In the genomic region with DNA sequence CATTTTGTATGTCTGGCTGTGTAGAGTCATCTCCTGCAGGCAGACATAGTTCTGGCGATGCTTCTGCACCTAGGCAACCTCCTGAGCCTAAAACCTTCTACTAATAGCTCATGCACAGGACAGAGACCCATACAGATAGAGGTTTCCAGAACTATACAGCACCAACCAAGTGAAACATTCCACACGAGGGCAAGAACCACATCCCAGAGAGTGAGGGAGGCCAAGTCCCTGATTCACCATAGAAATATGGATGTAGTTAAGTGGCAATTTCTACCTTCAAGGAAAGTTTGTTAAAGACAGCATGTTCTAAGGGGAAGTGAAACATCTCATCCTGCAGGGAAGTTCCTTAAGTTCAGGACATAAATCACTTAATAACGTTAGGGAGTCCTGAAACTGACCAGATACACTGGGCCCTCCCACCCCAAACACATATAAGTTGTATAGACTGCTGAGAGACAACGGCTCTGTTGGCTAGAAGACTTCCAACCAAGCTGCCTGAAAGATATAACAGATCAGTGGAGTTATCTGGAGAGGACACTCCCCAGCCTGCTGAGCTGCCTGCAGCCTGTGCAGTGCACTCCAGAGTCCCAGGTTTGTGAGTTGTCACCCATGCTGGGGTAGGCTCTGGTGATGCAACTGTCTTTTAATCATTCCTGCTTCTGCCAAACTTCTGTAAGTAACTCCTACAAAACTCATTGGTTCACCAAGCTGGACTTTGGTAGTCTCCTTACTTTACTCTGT, we compare ENCODE assay signal across 29 mouse cellular contexts. TPM values are rescaled to one million over a fixed set of nuclear protein-coding genes. Genes with fewer than 3 reads are reported as not detected.
A peak's percentile ranks its signal among the peaks of the same experiment; 100 is the strongest.
DNase-seq lines count a peak whose midpoint lies in the region; ATAC-seq and TF ChIP-seq lines count a peak whose summit lies in the region.
"Had no signal": no experiment of that assay in that cellular context is flagged by ENCODE, and none has a peak within 500 bp of the region (broad histone marks: within the 10 kb centered on the region; RNA-seq: fewer than 3 reads in every experiment).

No protein-coding gene starts in this region.

- H3K27ac ChIP-seq in kidney, adult 2 months (ENCODE audit: insufficient read depth, low read depth, low read length): no peak overlapping the region
- H3K27ac ChIP-seq: embryonic facial prominence, embryonic 10.5 days; embryonic facial prominence, embryonic 13.5 days; forebrain, embryonic 12.5 days; forebrain, embryonic 15.5 days; heart, adult 2 months; heart, embryonic 10.5 days; heart, embryonic 13.5 days; hindbrain, embryonic 14.5 days; hindbrain, postnatal 0 days had no signal

- no peak for TF ChIP-seq CTCF in kidney, adult 2 months (conservative IDR thresholded peaks at IDR 0.05; ENCODE audit: insufficient read depth, insufficient read length, low read depth, low read length)

- peak; percentile 26 for DNase-seq in kidney, adult 2 months
- no peak for DNase-seq in kidney, postnatal 36 days
- DNase-seq in spleen, postnatal 36 days (ENCODE audit: low spot score in 2 of 2): no peak
- no peak for DNase-seq in cerebellum, adult 11 months
- DNase-seq: adrenal gland, adult 2 months; adrenal gland, postnatal 25 days; B cell, adult 2 months; cerebellum, adult 2 months; cerebellum, adult 9-11 months; cerebellum, postnatal 25 days; embryo, embryonic 11 days; gastrocnemius, postnatal 25 days; heart, adult 2 months; heart, postnatal 14 days; heart, postnatal 4 days had no signal

- 66% methylated on average over 4 of the region's 4 CpGs for WGBS in kidney, adult 2 months

- no peaks in the 10 kb centered on the region for H3K27me3 ChIP-seq in kidney, adult 2 months (replicated peaks; ENCODE audit: control insufficient read depth, insufficient read depth, low read length)
- H3K27me3 ChIP-seq: CH12.LX; embryonic facial prominence, embryonic 13.5 days; forebrain, embryonic 12.5 days; forebrain, embryonic 15.5 days; heart, embryonic 13.5 days had no signal

- peaks cover 3% of the 10 kb centered on the region; the same call in 1 of the 2 replicates for H3K4me1 ChIP-seq in kidney, adult 2 months (ENCODE audit: control insufficient read depth, insufficient read depth, low read length)
- H3K4me1 ChIP-seq: embryonic facial prominence, embryonic 10.5 days; embryonic facial prominence, embryonic 13.5 days; forebrain, embryonic 15.5 days had no signal

- peak; percentile 42 for ATAC-seq in common myeloid progenitor, adult 5-6 weeks (replicated peaks; ENCODE audit: low read depth, poor library complexity, severe bottlenecking)
- peak; percentile 62 for ATAC-seq in megakaryocyte progenitor cell, adult 5-6 weeks (replicated peaks; ENCODE audit: poor library complexity)
- ATAC-seq: forebrain, embryonic 15.5 days; hindbrain, postnatal 0 days; inflammation-experienced regulatory T-cells, adult 6 months had no signal

- H3K4me3 ChIP-seq in kidney, adult 2 months (ENCODE audit: insufficient read depth, low read depth, low read length): no peak overlapping the region
- H3K4me3 ChIP-seq: embryonic facial prominence, embryonic 10.5 days; embryonic facial prominence, embryonic 13.5 days; erythroblast, embryonic 14.5 days; forebrain, embryonic 12.5 days; forebrain, embryonic 15.5 days; heart, adult 2 months; heart, embryonic 10.5 days; heart, embryonic 13.5 days had no signal

- H3K36me3 ChIP-seq in kidney, adult 2 months (ENCODE audit: control insufficient read depth, insufficient read depth, low read length): no peaks in the 10 kb centered on the region
- H3K36me3 ChIP-seq: embryonic facial prominence, embryonic 10.5 days; embryonic facial prominence, embryonic 13.5 days; forebrain, embryonic 12.5 days; forebrain, embryonic 15.5 days; G1E; heart, embryonic 10.5 days; heart, embryonic 13.5 days had no signal

- no peak for TF ChIP-seq POLR2A in kidney, adult 2 months (IDR thresholded peaks at IDR 0.05; ENCODE audit: low read depth, low read length)

RNA-seq across cellular contexts. Expression of a gene that starts 39.7 kb away (rescaled TPM):
- 2,267 and 2,428 TPM in 2 replicates for polyA plus RNA-seq in kidney, adult 2 months (2012; rRNA removed)
- 120 and 133 TPM in 2 replicates for total RNA-seq in common myeloid progenitor, adult 5-6 weeks (2017)
- 69.5 and 75.2 TPM in 2 replicates for total RNA-seq in megakaryocyte progenitor cell, adult 5-6 weeks (2015)
- total RNA-seq in megakaryocyte progenitor cell, adult 5-6 weeks (2017): 126 and 129 TPM in 2 replicates
